Mouse (Mus musculus) thymus, adult 2 months (tissue): ENCODE data around the gene Rock2. TPM values are rescaled to one million over a fixed set of nuclear protein-coding genes. Genes with fewer than 3 reads are reported as not detected.

Source experiments
- DNase-seq: peaks from one replicate; pipeline ENCODE4 v3.0.0; 2021
- H3K27ac ChIP-seq: fragments of 200-500 bp; 2 replicates; pipeline ENCODE4 v1.5.1; 2012; ENCODE audit warnings: low read length, control low read depth; ENCODE audit not compliant: control insufficient read depth, insufficient read depth
- H3K27me3 ChIP-seq: fragments of 200-500 bp; 2 replicates; pipeline ENCODE4 v1.6.1; 2012; ENCODE audit warnings: mild to moderate bottlenecking, low read length, moderate library complexity, mixed read lengths; ENCODE audit not compliant: control insufficient read depth, insufficient read depth
- H3K36me3 ChIP-seq: fragments of 200-500 bp; 2 replicates; pipeline ENCODE4 v1.6.1; 2012; ENCODE audit warnings: mild to moderate bottlenecking, low read length, moderate library complexity; ENCODE audit not compliant: control insufficient read depth, insufficient read depth
- H3K4me1 ChIP-seq: fragments of 200-500 bp; replicated peaks from 2 replicates; pipeline ENCODE4 v1.6.1; 2012; ENCODE audit warnings: low read length; ENCODE audit not compliant: control insufficient read depth, insufficient read depth
- H3K4me3 ChIP-seq: fragments of 200-500 bp; 2 replicates; pipeline ENCODE4 v1.5.1; 2012; ENCODE audit warnings: mild to moderate bottlenecking, low read length, control low read depth, moderate library complexity; ENCODE audit not compliant: control insufficient read depth, insufficient read depth
- CTCF ChIP-seq: fragments of 200-500 bp; IDR thresholded peaks from 2 replicates; pipeline ENCODE4 v1.5.1; 2012; ENCODE audit warnings: mild to moderate bottlenecking, control low read depth, low read length, moderate library complexity, borderline replicate concordance; ENCODE audit not compliant: control insufficient read depth, poor library complexity, insufficient read depth; ENCODE audit errors: extremely low read depth
- POLR2A ChIP-seq: fragments of 200-500 bp; IDR thresholded peaks from 2 replicates; pipeline ENCODE4 v1.6.1; 2012; ENCODE audit warnings: mild to moderate bottlenecking, low read length, control low read depth, moderate library complexity; ENCODE audit not compliant: control insufficient read depth, poor library complexity, insufficient read depth; ENCODE audit errors: extremely low read depth
- WGBS: fragments of 180-500 bp; shearing (Covaris S2); methylation state at CpG from one replicate; pipeline ENCODE4 v1.1.7; 2018; 5-methylcytosine and 5-hydroxymethylcytosine counted together
- polyA plus RNA-seq: library from polyadenylated mRNA; depleted of rRNA; stranded (reverse); fragments of >200 nt; gene quantifications from 2 replicates; pipeline ENCODE4 v1.2.3, GENCODE M21; 2012

Rock2 gene
- polyA plus RNA-seq, 1 experiment, result 5.4 TPM

DNA sequence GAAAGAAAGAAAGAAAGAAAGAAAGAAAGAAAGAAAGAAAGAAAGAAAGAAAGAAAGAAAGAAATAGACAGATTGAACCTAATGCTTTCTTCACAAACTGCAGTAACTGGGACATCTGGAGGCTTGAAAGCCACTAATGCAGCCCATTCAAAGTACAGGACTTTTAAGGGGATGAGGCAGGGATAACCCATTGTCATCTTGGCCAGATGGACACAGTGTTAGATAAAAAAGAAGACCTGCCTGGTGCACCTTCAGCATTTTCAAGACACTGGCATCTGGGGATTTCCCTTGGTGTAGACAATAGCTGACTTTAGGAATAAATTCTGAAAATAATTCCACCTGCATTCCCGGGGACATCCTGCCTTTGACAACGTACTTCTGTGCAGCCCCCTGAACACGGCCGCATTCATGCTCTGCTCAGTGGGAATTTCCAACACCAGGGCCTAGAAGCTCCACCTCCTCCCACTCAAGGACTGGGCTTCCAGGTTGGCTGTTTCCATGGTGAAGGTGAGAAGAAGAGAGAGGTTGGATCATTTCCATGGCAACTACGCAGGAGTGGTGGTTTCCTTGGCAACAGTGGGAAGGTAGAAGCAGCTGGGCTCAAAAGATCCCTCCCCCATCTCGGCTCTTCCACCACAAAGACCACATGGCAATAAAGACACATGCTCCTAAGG is 38.9 kb upstream of the Rock2 start:
- no peak for TF ChIP-seq POLR2A
- no peak for TF ChIP-seq CTCF
- Histone ChIP-seq H3K27me3 (no peaks in the 10 kb centered on the region), H3K36me3 (no peaks in the 10 kb centered on the region), H3K27ac (no peak overlapping the region), H3K4me1 (no peaks in the 10 kb centered on the region; the same call in 1 of the 2 replicates), H3K4me3 (no peak overlapping the region)
- no peak for DNase-seq
- WGBS, result 83% methylated on average over 6 of the region's 6 CpGs

DNA sequence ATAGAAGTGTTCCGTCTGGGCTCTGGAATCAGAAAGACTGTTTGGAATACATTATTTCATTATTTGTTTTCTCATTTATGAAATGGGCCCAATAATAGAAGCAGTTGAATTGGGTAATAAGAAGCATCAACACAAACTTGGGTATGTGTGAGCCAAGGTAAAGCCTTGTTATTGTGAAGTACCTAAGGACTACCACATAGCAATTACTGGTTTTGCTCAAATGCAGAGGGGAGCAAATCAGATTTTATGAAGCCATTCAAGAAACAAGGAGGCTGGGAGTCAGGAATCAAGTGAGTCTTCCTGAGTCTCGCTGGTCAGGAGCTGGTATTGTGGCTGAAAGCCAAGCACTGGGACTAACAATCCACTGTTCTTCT is 38.4 kb upstream of the Rock2 start:
- TF ChIP-seq POLR2A (no peak), CTCF (no peak)
- 83% methylated on average over 2 of the region's 2 CpGs for WGBS
- DNase-seq, result no peak
- H3K27me3 ChIP-seq, result no peaks in the 10 kb centered on the region
- no peak overlapping the region for H3K4me3 ChIP-seq
- no peaks in the 10 kb centered on the region; the same call in 1 of the 2 replicates for H3K4me1 ChIP-seq
- H3K27ac ChIP-seq, result no peak overlapping the region
- H3K36me3 ChIP-seq, result no peaks in the 10 kb centered on the region

DNA sequence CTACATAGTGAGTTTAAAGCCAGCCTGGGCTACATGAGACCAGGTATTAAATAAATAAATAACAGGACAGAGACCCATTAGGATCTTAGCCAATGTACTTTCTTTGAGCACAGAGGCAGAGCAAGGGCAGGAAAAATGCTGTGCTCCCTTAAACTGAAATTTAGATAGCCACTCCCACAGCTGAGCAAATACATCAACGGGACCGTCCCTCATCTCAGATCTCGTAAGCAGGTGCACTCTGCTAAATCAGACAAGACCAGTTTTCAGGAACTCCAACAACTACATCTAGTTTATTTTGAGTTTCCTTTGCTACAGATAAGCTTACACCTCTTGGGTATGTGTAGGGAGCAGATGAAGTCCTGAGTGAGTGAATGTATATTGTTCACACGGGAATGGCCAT is 36.6 kb upstream of the Rock2 start:
- Histone ChIP-seq H3K27ac (no peak overlapping the region), H3K4me3 (no peak overlapping the region), H3K4me1 (no peaks in the 10 kb centered on the region; the same call in 1 of the 2 replicates), H3K27me3 (no peaks in the 10 kb centered on the region), H3K36me3 (no peaks in the 10 kb centered on the region)
- 51% methylated on average over 4 of the region's 4 CpGs for WGBS
- TF ChIP-seq POLR2A (no peak), CTCF (no peak)
- DNase-seq, result no peak

DNA sequence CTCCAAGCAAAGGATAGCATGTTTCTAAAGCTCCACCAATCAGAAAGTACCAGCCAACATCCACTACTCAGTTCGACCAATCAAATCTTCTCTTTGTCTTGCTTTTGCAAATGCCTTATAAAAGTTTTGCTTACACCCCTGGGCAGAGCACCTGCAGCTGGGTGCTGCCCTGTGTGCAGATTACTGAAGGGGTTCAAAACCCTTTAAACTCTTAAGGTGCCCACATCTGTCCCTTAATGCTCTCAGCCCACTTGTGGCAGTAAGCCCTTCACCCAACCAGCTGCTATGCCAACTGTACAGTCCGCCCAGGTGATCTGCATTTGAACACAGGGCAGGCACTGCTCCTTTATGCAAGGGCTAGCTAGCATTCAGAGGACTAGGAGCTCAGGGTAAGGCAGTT is 34.9 kb upstream of the Rock2 start:
- H3K4me3 ChIP-seq, result no peak overlapping the region
- no peak overlapping the region for H3K27ac ChIP-seq
- no peak for DNase-seq
- TF ChIP-seq POLR2A (no peak), CTCF (no peak)
- H3K27me3 ChIP-seq, result no peaks in the 10 kb centered on the region
- WGBS, result 84% methylated on average over 2 of the region's 2 CpGs
- H3K4me1 ChIP-seq, result no peaks in the 10 kb centered on the region; the same call in 1 of the 2 replicates
- no peaks in the 10 kb centered on the region for H3K36me3 ChIP-seq

DNA sequence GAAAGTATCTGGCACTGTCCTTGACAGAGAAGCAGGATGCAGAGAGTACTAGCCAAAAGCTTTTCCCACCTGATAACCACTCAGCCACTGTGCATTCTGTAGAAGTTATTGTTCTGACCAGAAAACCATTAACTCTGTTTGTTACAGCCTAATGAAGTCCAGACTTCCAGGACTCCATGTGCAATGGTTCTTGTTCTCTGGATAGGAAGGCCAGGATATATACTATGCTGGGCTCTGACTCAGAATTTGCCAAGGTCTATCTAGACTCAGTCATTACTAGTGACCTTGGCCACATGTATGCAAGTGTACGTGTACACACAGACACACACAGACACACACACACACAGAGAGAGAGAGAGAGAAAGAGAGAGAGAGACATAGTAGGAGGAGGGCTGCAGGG is 34.2 kb upstream of the Rock2 start:
- Histone ChIP-seq H3K36me3 (no peaks in the 10 kb centered on the region), H3K4me3 (no peak overlapping the region), H3K4me1 (no peaks in the 10 kb centered on the region; the same call in 1 of the 2 replicates), H3K27ac (no peak overlapping the region), H3K27me3 (no peaks in the 10 kb centered on the region)
- 81% methylated on average over 1 of the region's 1 CpGs for WGBS
- no peak for TF ChIP-seq POLR2A
- no peak for TF ChIP-seq CTCF
- DNase-seq, result no peak

DNA sequence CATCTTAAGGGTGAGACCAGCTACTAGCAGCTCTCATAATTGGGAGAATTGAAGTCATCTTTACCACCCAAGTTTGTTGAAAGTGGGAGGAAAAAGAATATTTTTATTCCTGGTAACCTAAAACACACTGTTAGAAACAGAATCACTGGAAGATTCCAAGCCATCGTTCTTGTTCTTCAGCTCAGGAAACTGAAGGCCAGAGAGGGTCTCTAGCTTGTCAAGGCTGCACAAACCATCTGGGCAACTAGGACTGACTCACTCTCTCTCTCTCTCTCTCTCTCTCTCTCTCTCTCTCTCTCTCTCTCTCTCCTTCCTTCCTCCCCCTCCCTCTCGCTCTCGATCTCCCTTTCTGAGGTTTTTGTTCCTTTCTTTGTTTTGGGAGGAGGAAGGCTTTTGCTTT is 33.7 kb upstream of the Rock2 start:
- H3K4me3 ChIP-seq, result no peak overlapping the region
- H3K4me1 ChIP-seq, result no peaks in the 10 kb centered on the region; the same call in 1 of the 2 replicates
- WGBS, result 33% methylated on average over 3 of the region's 3 CpGs
- H3K27ac ChIP-seq, result no peak overlapping the region
- H3K36me3 ChIP-seq, result no peaks in the 10 kb centered on the region
- TF ChIP-seq POLR2A, result no peak
- no peak for TF ChIP-seq CTCF
- H3K27me3 ChIP-seq, result no peaks in the 10 kb centered on the region
- DNase-seq, result no peak

DNA sequence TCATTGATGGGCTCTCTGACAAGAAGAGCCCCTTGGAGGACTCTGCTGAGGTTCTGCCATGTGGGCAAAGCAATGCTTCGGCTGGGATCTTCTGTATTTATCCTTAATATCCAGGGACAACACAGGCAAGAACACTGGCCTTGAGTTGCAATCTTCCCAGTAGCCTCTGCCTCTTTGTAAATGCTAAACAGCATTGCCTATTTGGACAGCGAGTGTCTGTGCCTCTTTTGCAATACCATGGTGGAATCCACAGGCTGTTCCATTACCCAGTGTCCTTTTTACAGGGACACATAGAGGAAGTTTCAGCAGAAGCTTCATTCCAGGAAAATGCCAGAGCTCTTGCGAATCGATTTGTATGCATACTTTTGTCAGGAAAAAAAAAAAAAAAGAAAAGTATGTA is 30.2 kb upstream of the Rock2 start:
- Histone ChIP-seq H3K4me1 (no peaks in the 10 kb centered on the region; the same call in none of the 2 replicates), H3K36me3 (no peaks in the 10 kb centered on the region), H3K4me3 (no peak overlapping the region), H3K27ac (no peak overlapping the region), H3K27me3 (no peaks in the 10 kb centered on the region)
- DNase-seq, result no peak
- no peak for TF ChIP-seq POLR2A
- TF ChIP-seq CTCF, result no peak
- 92% methylated on average over 4 of the region's 4 CpGs for WGBS
